Mouse (Mus musculus) cerebellum, adult 9-11 months (tissue): ENCODE data around the gene Ank2.

Experiments used
- DNase-seq: peaks from one replicate; pipeline ENCODE4 v3.0.0; 2022

Gene Ank2

DNA sequence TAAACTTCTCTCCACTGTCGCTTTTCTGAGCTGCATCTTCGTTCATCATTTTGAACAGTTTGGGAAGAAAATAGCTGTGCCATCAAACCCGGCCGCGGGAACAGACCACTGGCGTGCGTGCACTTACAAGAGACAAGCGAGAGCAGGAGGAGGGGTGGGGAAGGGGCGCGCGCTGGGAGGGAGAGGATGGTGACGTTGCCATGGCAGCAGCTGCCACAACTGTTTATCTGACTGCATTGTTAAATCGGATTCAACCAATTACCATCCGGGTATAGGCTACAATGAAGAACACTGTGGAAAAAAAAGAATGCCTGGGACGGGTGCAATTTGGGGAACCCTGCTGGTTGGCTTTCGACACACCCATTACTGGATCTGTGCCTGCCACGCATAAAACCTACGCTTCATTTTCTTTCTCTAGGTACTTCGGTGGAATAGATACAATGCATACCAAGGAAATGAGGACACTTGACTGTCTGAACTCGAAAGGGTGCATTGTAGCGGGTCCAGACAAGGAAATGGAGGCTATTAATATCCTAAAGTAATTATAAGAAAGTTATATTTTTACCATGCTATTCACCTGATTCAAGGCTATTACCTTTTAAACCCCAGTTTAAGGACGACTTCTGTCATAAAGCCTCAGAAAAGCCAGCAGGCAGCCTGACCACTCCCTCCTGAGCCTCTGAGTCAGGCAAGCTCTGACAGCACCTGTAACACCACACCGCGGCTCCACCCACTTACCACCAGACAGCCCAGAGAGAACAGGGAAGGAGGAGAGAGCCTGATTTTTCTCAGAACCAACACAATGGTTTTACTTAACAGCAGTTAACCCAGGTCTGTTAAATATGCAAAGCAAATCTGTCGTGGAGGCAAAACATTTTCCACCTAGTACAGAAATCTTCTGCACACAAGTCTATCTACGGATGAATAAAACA is 273.1 kb downstream of the Ank2 start:
- peak; percentile 85 for DNase-seq

DNA sequence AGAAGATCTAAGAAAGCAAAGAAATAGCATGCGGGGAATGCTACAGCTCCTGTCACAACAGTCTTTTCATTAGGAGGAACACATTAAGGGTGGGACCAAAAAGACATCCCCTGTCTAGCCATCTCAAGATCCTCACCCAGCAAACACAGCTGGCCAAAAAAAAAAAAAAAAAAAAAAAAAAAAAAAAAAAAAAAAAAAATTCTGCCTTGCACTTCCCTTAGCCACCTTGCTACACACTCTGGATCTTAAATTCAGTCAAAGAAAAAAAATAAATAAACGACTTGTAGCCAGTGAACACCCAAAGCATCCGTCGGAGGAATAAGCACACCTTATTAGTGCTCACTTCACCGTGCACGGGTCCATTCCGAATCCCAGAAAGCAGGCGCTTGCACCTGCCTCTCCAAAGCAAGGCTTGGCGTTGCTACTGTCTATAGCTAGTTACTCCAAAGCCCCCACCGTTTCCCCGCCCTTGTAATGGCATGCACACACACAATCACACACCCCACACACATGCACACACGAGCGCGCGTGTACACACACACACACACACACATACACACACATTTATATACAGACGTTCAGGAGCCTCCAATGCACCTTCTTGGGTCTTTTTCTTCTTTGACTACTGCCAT is 273.9 kb downstream of the Ank2 start:
- DNase-seq, result peak; percentile 80

DNA sequence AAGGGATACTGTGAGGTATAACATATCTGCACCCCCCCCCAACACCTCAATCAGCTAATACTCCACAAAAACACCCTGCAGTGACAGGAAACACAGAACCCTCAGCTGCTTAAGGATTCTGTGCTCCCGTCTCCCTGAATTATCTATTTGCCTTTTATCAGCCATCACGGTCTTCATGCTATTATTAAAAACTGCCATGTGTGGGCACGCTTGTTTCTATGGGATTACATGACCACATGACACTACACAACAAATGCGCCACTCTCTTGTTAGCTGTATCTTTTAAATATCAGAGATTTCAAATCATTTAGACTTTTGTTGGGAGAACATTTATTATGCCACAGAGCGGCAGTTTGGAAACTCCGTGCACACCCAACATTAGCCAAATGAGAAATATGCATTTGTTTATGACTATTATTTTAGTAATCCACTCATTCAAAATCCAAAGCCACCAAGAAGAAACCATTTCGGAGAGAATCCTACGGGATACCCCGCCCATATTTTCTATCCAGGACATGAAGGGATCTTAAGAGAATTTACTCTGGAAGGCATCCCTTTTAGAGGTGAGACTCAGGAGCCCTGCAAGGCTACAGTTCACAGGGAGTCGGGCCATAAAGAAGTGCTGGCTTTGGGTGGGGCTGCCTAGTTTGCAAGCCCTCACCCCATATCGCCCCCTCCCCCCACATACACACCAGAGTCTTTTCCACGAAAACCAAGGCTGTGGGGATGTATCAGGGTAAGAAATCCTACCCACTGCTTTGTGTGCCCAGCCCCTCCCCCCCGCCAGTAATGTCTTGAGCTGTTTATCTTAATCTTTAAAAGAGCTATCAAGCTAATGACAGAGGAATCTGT is 274.6 kb downstream of the Ank2 start:
- peak; percentile 65 for DNase-seq

DNA sequence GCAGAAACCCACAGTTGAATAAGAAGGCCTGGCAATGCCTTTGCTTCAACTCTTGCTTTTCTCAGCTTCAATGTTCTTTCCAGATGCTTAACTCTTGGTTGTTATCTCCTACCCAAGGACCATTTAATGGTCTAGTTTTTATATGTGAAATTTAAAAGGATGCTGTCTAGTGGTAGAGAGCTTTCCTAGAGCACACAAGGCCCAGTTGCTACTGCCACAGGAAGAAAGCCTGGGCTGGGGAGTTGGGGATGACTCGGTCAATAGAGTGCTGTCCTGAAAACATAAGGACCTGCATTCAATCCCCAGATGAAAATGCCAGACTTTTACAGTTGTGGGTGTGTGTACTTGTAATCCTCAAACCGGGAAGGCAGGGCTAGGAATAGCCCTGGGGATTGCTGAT is 277.1 kb downstream of the Ank2 start:
- no peak for DNase-seq

DNA sequence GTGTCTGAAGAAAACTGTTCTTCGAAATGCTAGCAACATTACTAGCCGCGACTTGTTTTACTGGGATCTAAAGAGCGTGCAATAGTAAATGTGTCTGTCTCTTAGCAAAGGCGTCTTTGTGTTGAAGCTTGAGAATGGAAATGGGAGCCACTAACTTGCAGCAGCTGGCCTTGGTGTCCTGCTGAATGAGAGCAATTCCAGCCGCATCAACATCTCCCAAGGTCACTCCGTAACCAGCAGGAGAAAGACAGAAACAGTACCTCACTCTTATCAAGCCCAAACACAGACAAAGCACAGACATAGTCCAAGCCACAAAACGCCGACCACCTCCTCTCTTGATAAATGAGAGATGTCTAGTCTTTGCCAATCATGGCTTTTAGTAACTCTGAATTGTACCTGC is 278.3 kb downstream of the Ank2 start:
- no peak for DNase-seq

DNA sequence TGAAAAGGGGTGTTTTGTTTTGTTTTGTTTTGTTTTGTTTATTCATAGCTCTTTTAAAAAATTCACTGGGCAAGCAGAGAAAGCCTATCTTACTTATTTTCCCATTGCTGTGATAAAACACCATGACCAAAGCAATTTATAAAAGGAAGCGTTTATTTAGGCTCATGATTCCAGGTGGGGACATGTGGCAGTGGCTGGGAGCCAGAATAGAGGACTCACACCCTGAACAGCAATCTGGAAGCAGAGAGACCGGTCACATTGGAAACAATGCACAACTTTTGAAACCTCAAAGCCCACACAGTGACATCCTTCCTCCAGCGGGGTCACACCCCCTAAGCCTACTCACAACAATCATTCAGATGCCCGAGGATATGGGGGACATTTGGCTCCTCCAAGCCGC is 285.6 kb downstream of the Ank2 start:
- DNase-seq, result no peak

DNA sequence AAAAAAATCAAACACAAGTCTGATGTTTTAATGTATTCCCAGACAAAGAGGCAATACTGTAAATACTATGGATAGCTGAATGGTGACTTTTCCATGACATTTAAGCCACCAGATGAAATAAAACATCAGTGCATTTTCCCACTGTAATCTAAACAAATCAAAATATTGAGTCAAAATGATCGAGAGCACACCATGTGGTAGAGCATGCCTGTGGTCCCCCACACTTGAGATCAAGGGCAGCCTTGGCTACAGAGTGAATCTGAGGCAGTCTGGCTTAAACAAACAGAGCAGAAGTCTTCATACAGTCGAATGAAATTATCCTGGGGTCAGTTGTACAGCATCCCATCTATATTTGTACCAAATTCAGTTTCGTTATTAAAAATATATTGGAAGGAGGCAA is 288.0 kb downstream of the Ank2 start:
- DNase-seq, result no peak

DNA sequence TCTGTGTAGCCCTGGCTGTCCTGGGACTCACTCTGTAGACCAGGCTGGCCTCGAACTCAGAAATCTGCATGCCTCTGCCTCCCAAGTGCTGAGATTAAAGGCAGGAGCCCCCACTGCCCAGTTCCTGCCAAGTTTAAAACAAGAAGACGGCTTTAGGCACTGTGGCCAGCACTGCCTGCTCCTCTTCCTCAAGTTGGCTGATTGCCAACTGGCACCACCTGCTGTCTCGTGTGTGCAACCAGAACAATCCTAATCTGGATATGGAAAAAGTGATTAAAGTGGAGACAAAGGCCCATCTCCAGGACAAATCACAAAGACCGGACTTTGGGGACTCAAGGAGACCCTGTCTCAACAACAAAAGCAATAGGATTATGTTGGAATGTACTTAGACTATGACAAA is 288.6 kb downstream of the Ank2 start:
- peak; percentile 69 for DNase-seq

DNA sequence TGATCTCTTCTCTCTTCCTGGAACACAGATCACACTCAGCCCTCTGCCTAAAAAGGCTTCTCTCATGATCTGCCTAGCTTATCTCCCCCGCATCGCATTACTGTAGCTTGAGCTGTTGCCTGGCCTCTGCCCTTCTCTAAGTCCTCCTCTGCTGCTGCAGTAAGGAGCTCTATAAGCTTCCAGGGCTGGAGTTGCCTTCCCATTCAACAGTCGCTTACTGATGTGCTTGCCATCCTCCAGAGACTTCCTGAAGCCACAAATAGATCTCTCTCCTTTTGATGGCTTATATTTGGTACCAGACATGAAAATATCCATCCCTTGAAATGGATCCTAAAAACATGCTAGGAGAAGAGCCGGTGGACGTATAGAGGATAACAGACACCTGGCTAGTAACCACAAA is 290.3 kb downstream of the Ank2 start:
- no peak for DNase-seq

DNA sequence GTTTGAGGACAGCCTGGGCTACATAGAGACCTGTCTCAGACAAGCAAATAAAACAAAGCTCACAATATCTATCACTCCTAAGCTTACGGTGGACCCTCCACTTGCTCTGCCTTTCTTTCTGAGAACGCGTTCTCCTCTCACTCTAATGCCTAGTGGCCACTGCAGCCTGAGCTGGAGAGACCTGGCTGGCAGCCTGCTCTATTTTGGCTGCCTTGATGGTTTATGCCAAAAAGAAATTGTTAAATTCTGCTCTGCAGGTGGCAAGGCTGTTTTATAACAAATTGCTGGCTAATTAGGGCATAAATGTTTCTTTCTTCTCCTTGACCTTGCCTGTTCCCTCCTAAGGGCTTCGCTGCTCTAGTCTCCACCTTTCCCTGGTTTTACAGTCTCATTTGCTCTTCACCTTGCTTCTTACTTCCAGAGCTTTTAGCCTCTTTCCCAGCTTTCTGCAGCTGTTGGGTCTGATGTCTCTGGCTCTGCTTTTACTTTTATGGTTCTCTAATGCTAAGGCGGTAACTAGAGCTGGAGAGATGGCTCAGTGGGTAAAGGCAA is 293.2 kb downstream of the Ank2 start:
- DNase-seq, result peak; percentile 90

DNA sequence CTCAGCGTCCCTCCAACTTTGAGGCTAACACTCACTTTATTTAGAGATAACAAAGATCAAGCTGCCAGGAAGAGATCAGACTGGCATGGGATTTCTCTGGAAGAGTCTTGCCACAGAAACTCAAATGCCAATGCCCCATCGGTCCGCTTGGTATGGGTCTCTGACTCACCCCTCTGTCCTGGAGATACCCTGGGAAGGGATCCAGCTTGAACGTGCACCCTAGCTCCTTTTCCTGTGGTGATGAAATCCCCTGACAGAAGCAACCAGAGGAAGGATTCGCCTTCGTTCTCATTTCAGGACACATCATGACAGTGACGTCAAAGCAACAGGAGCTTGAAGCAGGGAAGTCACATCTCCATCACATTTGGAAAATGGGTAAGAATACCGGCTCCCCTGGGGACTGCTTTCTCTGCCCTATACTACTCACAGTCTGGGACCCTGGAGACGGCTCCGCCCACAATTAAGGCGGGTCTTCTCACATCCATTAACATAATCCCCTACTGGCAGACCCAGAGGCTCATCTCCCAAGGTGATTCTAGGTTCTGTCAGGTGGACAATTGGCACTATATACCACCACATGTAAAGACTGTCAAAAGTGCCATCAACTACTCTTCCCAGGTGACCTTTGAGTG is 296.6 kb downstream of the Ank2 start:
- peak; percentile 46 for DNase-seq

DNA sequence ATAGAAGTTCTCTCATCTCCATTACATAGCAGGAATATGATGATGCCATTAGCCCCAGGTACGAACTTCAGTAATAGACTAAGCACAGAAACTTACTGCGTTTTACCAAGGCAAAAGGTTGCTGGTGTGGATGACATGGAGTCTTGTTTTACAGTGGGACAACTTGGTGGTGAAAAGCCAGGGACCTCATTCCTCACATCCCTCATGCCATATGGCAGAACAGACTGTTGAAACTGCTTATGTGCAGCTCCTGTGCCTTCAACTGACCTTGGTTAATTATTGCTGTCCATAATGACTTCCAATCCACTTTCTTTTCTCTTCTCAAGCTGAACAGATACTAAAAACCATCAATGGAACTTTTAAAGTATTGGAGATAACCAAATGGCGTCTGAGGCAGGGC is 298.4 kb downstream of the Ank2 start:
- peak; percentile 81 for DNase-seq

DNA sequence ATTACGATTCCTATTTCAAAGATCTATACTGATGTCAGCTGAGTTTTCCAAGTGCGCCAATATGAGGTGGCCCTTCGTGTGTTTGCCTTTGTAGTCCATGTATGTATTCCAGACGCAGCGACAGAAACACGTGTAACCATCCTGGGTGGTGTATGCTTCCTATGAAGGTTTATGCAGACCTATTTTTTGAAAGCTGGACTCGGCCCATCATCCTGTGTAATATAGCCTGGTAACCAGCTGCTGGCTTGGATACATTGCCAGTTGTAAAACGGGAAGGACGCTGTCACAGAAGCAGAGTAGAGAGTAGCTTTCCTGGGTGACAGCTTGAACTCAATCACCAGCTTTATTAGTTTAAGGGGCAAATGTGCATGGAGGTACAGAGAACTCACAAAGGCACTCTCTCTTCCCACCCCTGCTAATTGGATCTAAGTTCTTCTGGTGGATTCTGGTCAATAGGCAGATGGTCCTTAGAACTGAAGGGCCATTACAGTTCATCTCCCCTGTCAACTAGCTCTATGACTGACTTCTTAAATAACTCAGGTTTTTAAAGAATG is 300.0 kb downstream of the Ank2 start:
- DNase-seq, result peak; percentile 60

DNA sequence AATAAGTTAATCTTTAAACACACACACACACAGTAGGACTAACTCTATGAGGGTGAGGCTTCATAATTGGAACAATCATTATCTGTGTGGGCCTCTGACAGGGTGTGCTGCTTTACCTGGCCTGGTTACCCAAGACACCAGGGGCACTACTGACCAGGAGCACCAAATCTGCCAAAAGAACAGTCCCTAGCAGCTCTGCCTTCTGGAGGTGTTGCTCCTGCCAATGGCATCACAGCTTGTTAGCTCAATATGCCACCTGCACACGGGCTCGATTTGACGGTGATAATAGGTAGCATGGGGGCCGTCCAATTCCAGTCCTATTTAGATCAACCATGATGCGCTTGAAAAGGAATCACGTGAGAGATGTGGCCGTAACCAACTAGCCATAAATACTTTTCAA is 300.5 kb downstream of the Ank2 start:
- peak; percentile 96 for DNase-seq

DNA sequence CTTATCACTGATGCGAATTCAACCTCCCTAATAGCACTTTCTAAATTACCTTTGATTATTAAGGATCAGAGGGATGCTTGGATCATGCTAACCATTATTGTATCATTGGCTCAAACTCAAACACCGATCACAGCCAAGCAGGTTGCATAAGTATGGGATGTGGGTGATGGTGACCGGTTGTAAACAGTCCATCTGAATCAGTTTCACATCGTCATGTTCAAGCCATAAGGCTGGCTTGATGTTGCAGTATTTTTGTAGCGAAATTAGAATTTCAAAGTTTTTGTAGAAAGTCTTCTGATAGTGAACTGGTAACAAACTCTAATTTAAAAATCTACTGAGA is 310.4 kb downstream of the Ank2 start:
- DNase-seq, result peak; percentile 87

DNA sequence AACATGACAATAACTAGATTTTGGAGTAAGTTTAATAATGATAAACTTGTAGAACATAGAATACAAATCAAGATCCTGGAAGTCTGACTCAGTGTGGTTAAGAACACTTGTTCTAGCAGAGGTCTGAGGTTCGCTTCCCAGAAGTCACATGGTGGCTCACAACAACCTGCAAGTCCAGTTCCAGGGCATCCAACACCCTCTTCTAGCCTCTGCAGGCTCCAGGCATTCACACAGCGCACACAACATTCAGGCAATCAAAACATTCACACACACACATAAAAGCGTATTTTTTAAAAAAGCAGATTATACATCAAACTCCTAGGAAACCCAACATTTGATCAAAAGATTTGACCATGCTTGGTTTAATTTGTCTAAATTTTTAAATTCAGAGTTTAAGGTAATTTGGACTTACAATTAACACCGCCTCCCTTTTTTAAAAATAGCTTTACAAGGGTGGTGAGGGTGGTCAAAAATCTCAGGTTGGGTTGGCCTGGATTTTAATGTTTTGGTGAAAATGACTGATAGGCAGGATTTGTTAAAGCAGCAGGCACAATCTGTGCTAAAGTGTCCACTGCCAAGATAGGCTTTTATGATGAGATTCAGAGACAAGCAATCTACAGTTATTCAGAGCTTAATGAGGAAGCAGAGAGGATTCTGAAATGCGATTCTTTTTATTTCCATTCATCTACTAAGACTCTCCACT is 310.9 kb downstream of the Ank2 start:
- DNase-seq, result peak; percentile 85

DNA sequence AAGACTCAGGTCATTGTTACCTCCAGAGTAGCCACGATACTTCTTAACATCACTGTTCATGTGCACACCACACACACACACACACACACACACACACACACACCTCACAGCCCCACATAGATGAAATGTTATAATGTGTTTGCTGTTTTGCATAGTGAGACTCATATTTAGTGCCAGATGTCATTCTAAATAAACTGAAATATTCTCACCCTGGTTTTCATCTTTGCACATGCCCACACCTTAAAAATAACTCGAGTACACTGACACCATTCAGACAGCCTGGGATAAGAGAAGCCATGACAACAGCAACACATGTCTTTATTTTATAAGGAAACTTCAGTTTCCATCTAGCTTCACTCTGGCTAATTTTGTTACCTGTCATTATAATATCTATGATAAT is 312.1 kb downstream of the Ank2 start:
- no peak for DNase-seq

DNA sequence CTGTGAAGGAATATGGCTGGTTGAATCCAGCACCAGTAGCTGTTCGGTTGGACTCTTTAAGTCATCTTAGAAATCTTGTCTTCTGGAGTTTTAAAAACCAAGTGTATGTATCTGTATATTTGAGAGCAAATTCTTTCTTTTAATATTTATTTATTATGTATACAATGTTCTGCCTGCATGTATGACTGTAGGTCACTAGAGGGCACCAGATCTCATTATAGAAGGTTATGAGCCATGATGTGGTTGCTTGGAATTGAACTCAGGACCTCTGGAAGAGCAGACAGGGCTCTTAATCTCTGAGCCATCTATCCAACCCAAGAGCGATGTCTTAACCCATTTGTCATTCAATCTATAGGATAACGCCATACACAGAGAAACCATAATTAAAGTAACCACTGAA is 312.9 kb downstream of the Ank2 start:
- DNase-seq, result no peak

DNA sequence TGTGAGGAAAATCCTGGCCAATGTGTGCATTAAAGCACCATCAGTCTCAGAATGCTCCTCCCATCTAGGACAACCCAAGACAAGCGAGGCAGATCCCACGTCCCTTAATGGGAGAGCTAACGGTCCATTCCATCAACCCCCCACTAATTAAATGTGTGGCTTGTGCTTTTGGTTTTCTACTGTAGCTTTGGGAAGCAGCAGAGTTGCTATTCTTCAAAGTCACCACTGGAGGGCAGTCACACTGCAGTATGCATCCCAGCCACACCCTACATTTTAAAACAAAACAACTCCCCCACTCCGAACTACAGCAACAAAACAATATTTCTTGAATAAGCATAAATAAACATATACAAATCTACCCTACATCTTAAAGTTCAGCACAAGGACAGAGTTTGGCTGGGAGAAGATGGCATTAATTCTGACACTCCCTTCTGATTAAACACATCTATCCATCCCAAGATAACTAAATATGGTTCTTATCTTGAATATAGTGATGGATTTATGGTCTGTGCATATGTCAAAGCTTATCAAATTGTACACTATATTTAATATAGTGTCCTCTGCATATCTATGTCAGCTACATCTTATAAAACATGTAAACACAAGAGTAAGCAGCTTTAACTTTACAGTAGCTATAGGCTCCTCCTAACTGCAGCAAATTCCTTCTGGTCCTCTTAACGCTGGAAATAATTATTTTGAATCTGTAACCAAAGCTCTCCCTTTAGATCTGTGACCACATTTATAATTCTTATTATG is 315.0 kb downstream of the Ank2 start:
- peak; percentile 73 for DNase-seq

DNA sequence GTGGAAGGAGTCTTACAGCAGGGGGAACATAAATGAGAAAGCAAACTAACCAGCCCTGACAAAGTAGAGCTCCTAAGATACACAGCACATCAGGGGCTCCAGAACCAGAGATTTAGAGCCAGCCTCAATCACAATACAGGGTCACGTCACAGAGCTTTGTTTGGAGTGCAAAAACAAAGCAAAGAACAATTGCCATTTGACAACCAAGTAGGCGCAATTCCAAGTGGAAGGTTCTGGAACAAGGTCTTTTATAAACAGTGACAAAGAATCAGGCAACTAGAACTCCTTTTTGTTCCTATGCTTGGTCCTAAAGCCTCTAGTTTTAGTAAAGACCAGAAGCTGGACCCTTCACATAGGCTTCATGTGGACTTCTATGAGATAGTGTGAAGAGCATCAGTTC is 326.5 kb downstream of the Ank2 start:
- DNase-seq, result no peak

DNA sequence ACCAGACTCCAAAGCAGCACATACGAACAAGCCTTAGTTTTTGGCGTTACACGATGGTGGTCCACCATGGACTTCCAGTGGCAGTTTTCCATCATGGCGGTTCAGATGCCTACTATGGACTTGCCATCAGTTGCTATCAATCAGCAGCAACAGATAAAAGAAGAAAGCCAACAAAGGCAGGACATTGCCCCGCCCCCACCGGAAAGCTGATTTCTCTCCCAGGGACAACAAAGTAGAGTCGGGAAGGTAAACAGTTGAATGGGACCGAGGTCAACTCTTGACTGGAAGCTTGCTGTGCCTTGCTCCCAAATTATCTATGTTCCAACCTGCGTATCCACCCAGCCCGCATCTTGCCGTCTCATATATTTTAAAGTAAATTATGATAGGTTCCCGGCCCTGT is 328.9 kb downstream of the Ank2 start:
- no peak for DNase-seq
